Mouse (Mus musculus) liver, embryonic 14.5 days (tissue): ENCODE data around the gene Plcb3.

ENCODE experiments used
- CTCF ChIP-seq: IDR thresholded peaks from 2 replicates; pipeline ENCODE4 v1.5.1; 2016; ENCODE audit warnings: antibody characterized with exemption, low read depth, control low read depth
- EP300 ChIP-seq: IDR thresholded peaks from 2 replicates; pipeline ENCODE4 v1.6.1; 2016; ENCODE audit warnings: antibody characterized with exemption, low read depth

- TF ChIP-seq CTCF (no peak), EP300 (no peak)
These were observed 37.7 kb upstream of the Plcb3 start for GRCm38 (mm10) chr19:7013984-7014383.
